Mouse (Mus musculus): ENCODE data around the gene Taf12. TPM values are rescaled to one million over a fixed set of nuclear protein-coding genes. Genes with fewer than 3 reads are reported as not detected.
A peak's percentile ranks its signal among the peaks of the same experiment; 100 is the strongest.

Taf12 gene
- total and polyA plus RNA-seq, 3 experiments: 62.6 to 76.4 TPM; not detected in 1

DNA sequence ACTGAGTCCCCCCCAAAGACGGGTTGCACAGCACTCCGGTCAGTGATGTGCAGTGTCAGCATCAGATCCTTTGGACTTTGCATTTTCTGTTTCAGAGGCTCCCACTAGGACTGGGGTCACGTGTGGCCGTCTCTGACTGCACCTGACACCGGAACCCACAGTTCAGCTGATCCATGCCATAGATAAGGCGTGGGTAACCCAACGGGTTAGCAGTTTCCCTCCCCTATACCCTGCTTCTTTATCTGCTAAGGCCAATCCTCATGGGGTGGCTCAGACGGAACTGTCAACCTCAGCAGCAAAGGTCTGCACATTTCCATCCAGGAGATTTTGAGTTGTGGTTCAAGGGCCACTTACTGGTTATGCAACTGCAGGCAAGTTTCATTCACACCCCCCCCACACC lies 31.1 kb downstream of the Taf12 start (continued):
- TF ChIP-seq ZKSCAN1 (IDR thresholded peaks at IDR 0.05; ENCODE audit: low read depth, low read length): no peak
- no peak for TF ChIP-seq RCOR1 (IDR thresholded peaks at IDR 0.05; ENCODE audit: low read depth, low read length)
- TF ChIP-seq GATA1 (IDR thresholded peaks at IDR 0.05; ENCODE audit: low read depth, low read length): peak; percentile 78
- TF ChIP-seq ETS1 (IDR thresholded peaks at IDR 0.05; ENCODE audit: low read depth, low read length): peak; percentile 75
- TF ChIP-seq MYC (IDR thresholded peaks at IDR 0.05; ENCODE audit: low read depth, low read length): no peak
- TF ChIP-seq TCF12 (IDR thresholded peaks at IDR 0.05; ENCODE audit: low read depth, low read length): 0 out of 2 replicates have a peak, but pooled peaks have one; percentile 18

DNA sequence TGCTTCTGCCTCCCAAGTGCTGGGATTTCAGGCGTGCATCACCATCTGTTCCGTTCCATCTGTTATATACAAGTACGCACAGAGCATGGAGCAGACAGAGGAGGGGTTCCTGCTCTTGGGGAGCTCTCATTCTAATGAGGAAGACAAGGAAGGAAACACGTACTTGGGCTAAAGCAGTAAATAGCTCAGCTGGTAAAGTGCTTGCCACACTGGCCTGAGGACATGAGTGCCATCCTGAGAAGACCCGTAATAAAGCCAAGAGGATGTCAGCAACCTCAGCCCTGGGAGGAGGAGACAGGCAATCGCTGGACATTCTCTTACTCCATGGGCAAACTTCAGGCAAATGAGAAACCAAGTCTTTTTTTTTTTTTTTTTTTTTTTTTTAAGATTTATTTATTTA lies 31.8 kb downstream of the Taf12 start:
- peak; percentile 38 for DNase-seq (ENCODE audit: low read depth, low spot score)
- H3K27me3 ChIP-seq (ENCODE audit: control insufficient read depth in 1 of 2, insufficient read depth in 2 of 2, low read length in 2 of 2): no peaks in the 10 kb centered on the region
- H3K36me3 ChIP-seq (ENCODE audit: control insufficient read depth in 1 of 2, insufficient read depth in 2 of 2, low read length in 2 of 2): peaks cover 12 to 21% of the 10 kb centered on the region in 2 experiments
- TF ChIP-seq ZNF384 (IDR thresholded peaks at IDR 0.05; ENCODE audit: low read depth, low read length): peak; percentile 47; the same call in 1 of the 2 replicates
- 0 out of 2 replicates have a peak, but pooled peaks have one; percentile 3 for TF ChIP-seq TBP (IDR thresholded peaks at IDR 0.05; ENCODE audit: low read depth, low read length)
- no peak for TF ChIP-seq NRF1 (IDR thresholded peaks at IDR 0.05; ENCODE audit: insufficient read depth, low read depth, low read length, poor library complexity, severe bottlenecking)
- no peak for TF ChIP-seq POLR2AphosphoS5 (IDR thresholded peaks at IDR 0.05; ENCODE audit: borderline replicate concordance, low read depth, low read length)
- H3K27ac ChIP-seq (ENCODE audit: control insufficient read depth, low read depth, low read length): no peak overlapping the region
- peaks cover 0 to 20% of the 10 kb centered on the region in 2 experiments; a peak in 2 of 4 replicates for H3K4me1 ChIP-seq (ENCODE audit: control insufficient read depth in 1 of 2, insufficient read depth in 2 of 2, low read length in 2 of 2)
- H3K9me3 ChIP-seq (replicated peaks; ENCODE audit: insufficient read depth, low read length): no peaks in the 10 kb centered on the region
- no peak overlapping the region for H3K9ac ChIP-seq (ENCODE audit: control insufficient read depth, low read depth, low read length, poor library complexity, severe bottlenecking)
- H3K4me3 ChIP-seq (ENCODE audit: control insufficient read depth in 1 of 2, insufficient read depth in 1 of 2, low read depth in 2 of 2, low read length in 2 of 2): no peak overlapping the region
- peaks cover 18% of the 10 kb centered on the region for H3K79me2 ChIP-seq (ENCODE audit: control insufficient read depth, insufficient read depth, low read length, poor library complexity)

DNA sequence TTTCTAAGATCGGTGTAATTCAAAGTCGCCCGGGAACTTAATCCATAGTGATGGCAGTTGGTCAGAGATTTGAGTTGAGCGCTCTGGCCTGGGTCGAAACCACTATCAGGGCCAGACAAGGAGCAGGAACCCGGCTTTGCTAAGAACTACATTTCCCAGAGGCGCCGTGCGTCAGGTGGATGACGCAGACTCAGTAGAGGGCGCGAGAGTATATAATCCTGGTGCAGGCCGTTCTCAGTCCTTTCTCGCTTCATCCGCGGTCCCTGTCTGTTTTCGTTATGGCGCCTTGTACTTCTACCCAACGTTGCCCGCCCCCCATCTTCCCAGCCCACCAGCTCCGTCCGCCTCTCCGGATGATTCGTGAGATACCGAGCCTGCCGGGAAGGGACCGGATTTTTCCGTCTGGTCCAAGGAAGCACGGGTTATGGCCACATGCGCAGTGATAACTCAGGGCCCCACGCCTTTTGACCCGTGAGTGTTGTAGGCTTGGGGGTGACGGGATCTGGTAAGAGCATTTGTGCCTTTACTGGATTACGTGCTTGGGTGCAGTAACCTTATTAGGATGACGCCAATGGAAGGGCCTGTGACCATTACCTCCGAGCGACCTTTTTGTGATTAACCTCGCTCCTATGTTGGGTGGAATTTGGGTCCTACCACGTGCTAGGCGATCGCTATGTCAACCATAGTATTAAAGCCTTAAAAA lies 34.4 kb downstream of the Taf12 start:
- DNase-seq (ENCODE audit: low read depth, low spot score): peak; percentile 96
- Histone ChIP-seq H3K4me1 (ENCODE audit: control insufficient read depth in 1 of 2, insufficient read depth in 2 of 2, low read length in 2 of 2) (peaks cover 0 to 20% of the 10 kb centered on the region in 2 experiments; a peak in 2 of 4 replicates), H3K4me3 (ENCODE audit: control insufficient read depth in 1 of 2, insufficient read depth in 1 of 2, low read depth in 2 of 2, low read length in 2 of 2) (peak overlapping the region; percentile 52 to 89), H3K27ac (ENCODE audit: control insufficient read depth, low read depth, low read length) (peak overlapping the region; percentile 98), H3K9ac (ENCODE audit: control insufficient read depth, low read depth, low read length, poor library complexity, severe bottlenecking) (peak overlapping the region; percentile 98), H3K9me3 (replicated peaks; ENCODE audit: insufficient read depth, low read length) (no peaks in the 10 kb centered on the region), H3K27me3 (ENCODE audit: control insufficient read depth in 1 of 2, insufficient read depth in 2 of 2, low read length in 2 of 2) (no peaks in the 10 kb centered on the region), H3K79me2 (ENCODE audit: control insufficient read depth, insufficient read depth, low read length, poor library complexity) (peaks cover 18% of the 10 kb centered on the region), H3K36me3 (ENCODE audit: control insufficient read depth in 1 of 2, insufficient read depth in 2 of 2, low read length in 2 of 2) (peaks cover 12 to 22% of the 10 kb centered on the region in 2 experiments)
- no peak for TF ChIP-seq GABPA (IDR thresholded peaks at IDR 0.05; ENCODE audit: low read depth, low read length)
- TF ChIP-seq MYC (IDR thresholded peaks at IDR 0.05; ENCODE audit: low read depth, low read length): no peak; the same call in none of the 2 replicates
- no peak for TF ChIP-seq MAZ (IDR thresholded peaks at IDR 0.05; ENCODE audit: low read depth, low read length)
- TF ChIP-seq JUND (IDR thresholded peaks at IDR 0.05; ENCODE audit: low read depth, low read length): no peak
- 0 out of 2 replicates have a peak, but pooled peaks have one; percentile 10 for TF ChIP-seq TAL1 (IDR thresholded peaks at IDR 0.05; ENCODE audit: low read length)
- peak; percentile 99 for TF ChIP-seq TBP (IDR thresholded peaks at IDR 0.05; ENCODE audit: low read depth, low read length)
- TF ChIP-seq ZMIZ1 (IDR thresholded peaks at IDR 0.05; ENCODE audit: low read depth, low read length): peak; percentile 98
- TF ChIP-seq KAT2A (conservative IDR thresholded peaks at IDR 0.05; ENCODE audit: low read depth, low read length): peak; percentile 94
- no peak for TF ChIP-seq CTCF (IDR thresholded peaks at IDR 0.05 in 2 of 3, conservative IDR thresholded peaks at IDR 0.05 in 1 of 3; ENCODE audit: control insufficient read depth in 1 of 3, insufficient read depth in 1 of 3, low read depth in 2 of 3, low read length in 3 of 3, poor library complexity in 1 of 3, severe bottlenecking in 1 of 3)
- TF ChIP-seq EP300 (IDR thresholded peaks at IDR 0.05; ENCODE audit: low read depth in 1 of 2, low read length in 2 of 2): no peak
- no peak for TF ChIP-seq MYB (IDR thresholded peaks at IDR 0.05; ENCODE audit: low read depth, low read length)
- TF ChIP-seq ZKSCAN1 (IDR thresholded peaks at IDR 0.05; ENCODE audit: low read depth, low read length): no peak
- no peak for TF ChIP-seq UBTF (IDR thresholded peaks at IDR 0.05; ENCODE audit: borderline replicate concordance, insufficient read depth, low read depth, low read length)
- 0 out of 2 replicates have a peak, but pooled peaks have one; percentile 11 for TF ChIP-seq GATA1 (IDR thresholded peaks at IDR 0.05; ENCODE audit: low read depth, low read length)
- no peak for TF ChIP-seq RAD21 (IDR thresholded peaks at IDR 0.05; ENCODE audit: low read depth, low read length)
- TF ChIP-seq MAFK (IDR thresholded peaks at IDR 0.05; ENCODE audit: borderline replicate concordance, low read depth, low read length): no peak
- TF ChIP-seq ZNF384 (IDR thresholded peaks at IDR 0.05; ENCODE audit: low read depth, low read length): peak; percentile 74
- no peak for TF ChIP-seq USF2 (IDR thresholded peaks at IDR 0.05; ENCODE audit: borderline replicate concordance in 1 of 2, insufficient read depth in 1 of 2, low read depth in 1 of 2, low read length in 2 of 2)
- TF ChIP-seq RCOR1 (IDR thresholded peaks at IDR 0.05; ENCODE audit: low read depth, low read length): no peak
- peak; percentile 77 for TF ChIP-seq NRF1 (IDR thresholded peaks at IDR 0.05; ENCODE audit: insufficient read depth, low read depth, low read length, poor library complexity, severe bottlenecking)
- no peak for TF ChIP-seq MEF2A (IDR thresholded peaks at IDR 0.05; ENCODE audit: extremely low read depth, insufficient replicate concordance, low read depth, low read length, poor library complexity, severe bottlenecking)

All from MEL (cell line).